Mouse (Mus musculus): ENCODE results near the gene Igfbp6.

- no peak for TF ChIP-seq POLR2AphosphoS5 (IDR thresholded peaks at IDR 0.05; ENCODE audit: insufficient replicate concordance, low read depth, low read length)
- no peak for TF ChIP-seq GATA1 (IDR thresholded peaks at IDR 0.05; ENCODE audit: borderline replicate concordance, low read length)
Measured at GRCm38 (mm10) chr15:102194439-102194838, 50.3 kb downstream of the Igfbp6 start.

All from G1E (cell line).